Mouse (Mus musculus): ENCODE measurements at regions not wholly inside any gene's neighbourhood (a gene's known extent, or its start where the extent isn't known, plus 50 kb on each side); places are given as distances from the start of the nearest gene placed in this dataset.

- no peak for DNase-seq
These were observed 1015.9 kb downstream of the Car8 start for GRCm38 (mm10) chr4:7222922-7223321.

- DNase-seq, result no peak
These were observed 1018.4 kb downstream of the Car8 start for GRCm38 (mm10) chr4:7220426-7220825.

DNA sequence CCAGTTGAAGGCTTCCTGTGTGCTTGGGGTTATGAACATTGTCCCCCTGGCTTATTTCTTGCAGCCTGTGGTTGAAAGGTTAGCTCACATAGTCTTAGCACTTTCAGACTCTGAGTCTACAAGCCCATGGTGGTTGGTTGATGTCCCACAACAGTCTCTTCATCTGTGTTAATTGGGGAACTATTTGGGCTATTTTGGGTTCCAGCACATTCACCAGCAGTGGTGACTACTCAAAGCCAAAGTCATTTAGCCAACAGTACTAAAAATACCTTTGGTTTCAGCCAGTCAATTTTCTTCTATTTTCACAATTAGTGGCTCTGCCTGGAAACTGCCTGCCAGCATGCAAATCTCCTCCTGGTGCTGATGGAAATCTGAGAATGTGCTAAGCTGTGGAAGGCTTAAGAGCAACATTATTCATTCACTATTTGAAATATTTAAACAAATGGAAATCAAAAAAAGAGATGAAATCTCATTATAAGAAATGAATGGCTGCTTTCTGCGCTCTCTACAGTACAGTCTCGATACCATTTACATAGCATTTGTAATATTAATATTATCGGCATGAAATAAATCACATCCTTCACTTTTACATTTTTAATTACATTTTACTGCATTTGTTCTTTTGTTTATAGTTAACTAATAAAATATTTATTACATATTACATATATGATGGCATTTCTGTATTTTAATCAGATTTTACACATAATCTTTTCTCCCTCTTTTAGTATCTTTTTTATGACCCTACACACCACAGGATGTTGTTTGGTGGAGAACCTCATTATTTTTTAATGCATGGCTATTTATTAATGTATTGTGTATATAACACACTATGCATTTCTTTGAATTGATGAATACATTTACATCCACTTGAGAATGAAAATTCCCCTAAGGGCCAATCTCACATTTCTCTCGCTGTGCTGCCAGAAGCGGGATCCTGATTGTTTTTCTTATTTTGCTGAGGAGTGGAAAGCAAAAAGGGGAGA lies 1023.5 kb downstream of the Car8 start:
- DNase-seq, result no peak

DNA sequence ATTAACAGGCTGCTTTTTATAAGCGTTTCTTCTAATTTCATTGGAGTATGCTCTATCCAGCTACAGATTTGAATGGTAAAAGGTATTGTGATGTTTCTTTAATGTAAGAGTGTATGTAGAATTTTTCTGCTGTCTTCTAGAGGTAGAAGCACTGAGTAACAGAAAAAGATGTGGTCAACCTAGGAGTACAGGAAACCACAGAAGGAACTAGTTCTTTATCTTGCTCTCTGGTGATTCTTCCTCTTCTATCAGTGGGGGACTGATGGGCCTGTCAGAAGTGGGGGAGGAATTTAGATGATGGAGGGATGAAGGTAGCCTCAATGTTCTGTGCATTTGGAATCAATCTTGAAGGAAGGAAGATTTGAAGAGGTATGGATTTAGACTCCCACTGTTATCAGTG lies 1031.9 kb downstream of the Car8 start:
- no peak for DNase-seq

DNA sequence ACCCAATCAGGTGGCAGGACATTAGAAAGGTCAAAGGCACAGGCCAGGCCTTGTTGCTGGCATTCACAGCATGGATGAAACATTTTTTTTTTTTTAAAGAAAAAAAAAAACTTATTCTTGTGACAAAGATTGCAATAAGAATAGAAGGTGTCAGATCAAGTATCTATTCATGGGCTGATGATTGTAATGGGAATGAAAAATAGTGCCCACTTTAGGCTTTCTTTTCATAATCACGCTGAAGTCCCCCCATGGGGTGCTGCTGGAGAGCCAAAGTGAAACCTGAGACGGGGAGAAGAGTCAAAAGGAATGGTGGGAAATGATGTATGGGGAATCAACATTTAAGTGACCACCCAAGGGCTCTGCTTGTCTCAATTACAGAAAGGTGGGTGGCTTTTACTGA lies 1037.0 kb downstream of the Car8 start:
- DNase-seq, result no peak

DNA sequence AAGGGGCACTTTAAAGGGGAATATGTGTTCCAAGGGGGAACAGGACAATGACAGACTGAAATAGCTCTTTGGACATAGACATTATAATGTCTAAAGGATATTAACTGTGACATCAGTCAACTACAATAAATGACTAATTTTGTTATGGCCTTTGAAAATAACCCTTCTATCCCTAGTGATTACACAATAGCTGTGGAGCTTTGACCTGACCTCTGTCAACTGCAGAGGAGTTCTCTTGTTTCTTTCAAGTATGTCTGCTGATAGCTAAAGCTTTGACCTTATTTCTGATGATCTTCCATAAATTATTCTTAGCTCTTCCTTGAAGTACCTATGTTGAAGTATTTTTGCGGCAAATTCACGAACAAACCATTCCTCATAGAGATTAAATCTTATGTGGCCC lies 1038.9 kb downstream of the Car8 start:
- DNase-seq, result no peak

GRCm38 (mm10) chr4:7199052-7199451 lies 1039.8 kb downstream of the Car8 start:
- DNase-seq, result no peak

DNA sequence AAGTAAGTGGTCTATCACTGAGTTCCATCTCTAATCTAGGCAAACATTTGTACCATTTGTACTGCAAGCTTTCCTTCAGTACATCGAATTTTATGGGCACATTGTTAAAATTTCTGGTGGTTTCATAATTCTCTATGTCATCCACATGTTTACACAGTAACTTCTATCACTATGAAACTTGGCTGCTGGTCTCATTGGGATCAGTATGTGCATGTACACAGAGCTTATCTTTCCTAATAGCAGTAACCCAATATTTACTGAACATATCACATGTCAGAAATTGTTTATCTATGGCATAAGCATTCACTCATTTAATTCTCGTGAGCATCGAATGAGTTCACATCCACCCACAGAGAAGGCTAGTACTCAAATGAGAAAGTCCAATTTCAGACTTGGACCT lies 1042.3 kb downstream of the Car8 start:
- DNase-seq, result no peak

- DNase-seq, result no peak
These were observed 1043.2 kb downstream of the Car8 start for GRCm38 (mm10) chr4:7195619-7196018.

DNA sequence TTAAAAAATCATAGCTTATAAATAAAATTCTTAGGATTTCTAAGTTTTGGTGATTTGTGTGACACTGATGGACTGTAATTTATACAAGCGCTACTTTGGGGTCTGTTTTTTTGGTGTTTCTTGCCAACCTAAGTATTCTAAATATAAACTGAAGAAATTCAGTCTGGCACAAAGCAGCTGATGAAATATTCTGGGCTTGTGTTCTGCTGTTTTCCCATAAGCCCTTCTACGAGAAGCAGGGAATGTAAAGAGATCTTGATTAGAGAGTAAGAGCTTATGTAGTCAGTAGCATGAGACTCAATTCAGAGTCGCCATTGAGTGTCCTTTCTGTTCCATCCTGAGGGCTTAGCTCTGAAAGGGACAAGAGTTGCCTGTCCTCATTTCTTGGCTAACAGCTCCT lies 1046.9 kb downstream of the Car8 start:
- no peak for DNase-seq

- no peak for DNase-seq
These were observed 1047.6 kb downstream of the Car8 start for GRCm38 (mm10) chr4:7191228-7191627.

DNA sequence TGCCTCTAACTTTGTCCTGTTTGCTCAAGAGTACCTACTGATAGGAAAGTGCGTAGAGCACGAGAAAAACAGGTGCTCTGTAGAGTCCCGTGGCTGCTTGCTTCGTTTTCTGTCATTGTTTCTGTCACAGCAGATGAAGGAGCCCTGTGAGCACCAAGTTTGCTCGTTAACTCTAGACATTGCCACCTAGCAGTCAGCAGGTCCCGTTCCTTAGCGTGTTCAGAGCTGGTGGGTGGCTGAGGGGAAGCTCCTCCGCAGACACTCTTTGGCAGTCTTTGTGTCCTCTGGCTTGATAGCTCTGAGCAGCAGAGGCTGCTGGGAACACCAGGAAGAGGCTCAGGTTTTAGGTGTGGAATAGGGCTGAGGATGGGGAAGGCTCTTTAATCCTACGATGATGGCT lies 1063.8 kb downstream of the Car8 start:
- no peak for DNase-seq

DNA sequence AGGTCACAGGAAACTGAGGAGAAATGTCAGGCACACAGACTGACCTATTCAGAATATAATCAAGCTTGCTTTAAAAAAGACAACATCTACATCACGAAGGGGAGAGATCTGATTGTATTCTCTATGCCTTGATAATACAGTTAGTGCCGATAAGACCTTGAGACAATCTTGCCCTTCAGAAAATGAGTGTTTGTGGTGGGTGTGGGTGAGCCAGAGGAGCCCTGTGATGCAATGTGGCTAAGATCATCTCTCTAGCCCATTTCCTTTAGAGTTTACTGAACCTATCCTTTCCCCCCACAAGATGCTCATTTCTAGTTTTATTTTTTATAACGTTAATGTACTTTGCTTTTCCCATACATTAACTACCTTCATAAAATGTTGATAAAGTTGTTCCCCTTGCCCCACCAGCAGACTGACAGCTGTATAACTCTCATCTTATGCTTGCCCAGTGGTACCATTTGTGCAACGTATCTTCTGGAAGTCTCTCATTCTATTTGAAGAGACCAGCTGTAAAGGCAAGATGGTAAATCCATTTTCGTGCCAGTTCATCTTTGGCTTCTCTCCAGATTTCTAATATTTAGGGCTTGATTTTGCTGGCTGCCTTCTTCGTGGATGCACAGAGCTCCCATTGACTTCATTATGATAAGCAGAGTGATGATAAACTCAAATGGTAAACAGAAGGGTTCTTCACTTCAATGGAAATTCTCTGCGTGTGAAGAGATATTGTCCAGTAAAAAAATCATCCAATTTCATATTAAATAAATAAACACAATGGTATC lies 1066.1 kb downstream of the Car8 start:
- no peak for DNase-seq

DNA sequence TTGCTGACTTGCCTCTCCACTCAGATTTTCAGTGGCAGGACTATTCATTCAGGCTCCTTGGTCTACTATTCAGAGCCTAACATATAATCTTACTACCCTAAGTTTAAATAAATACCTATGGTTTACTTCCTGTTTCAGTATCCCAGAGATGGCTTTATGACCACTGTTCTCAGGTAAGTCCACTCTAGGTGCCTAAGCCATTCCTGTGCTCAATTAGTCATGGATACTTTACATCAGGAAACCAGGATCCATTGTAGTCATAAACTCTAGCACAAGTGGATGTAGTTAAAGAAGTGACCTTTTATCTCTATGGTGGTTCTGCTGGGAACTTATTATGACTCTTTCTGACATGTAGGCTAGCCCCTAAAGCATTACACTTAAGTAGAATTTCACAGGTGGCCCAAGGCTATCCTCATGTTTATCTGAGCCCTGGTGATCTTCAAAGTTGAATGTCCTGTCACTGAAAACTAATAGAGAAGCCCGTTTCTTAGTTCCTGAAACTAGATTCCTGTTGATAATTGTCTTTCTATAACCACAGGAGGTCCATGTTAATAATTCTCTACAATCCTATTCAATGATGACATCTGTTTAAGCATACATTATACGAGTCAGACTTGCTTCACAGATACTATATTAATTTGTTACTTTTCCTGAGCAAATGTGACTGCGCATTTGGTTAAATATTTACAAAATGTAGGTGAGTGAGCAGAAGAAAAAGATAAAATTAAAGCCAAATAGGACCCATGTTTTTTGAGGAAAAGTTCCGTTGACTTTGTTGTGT lies 1067.0 kb downstream of the Car8 start:
- no peak for DNase-seq

DNA sequence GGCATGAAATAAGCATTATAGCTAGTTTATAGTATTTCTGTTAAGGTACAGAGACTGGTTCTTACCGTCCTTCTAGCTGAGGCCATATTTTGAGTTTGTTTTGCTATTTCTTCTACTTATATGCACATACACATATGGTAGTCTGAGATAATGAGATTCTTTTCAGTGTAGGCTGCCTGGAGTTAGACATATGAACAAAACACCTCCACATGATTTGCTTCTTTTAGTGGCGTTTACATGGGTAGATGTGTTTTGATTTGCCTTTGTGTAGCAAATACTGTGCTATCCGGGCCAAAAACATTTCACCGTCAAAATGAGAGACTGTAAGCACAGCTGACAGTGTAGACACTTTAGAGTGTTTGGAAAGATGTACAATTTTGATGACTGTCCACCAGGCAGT lies 1077.4 kb downstream of the Car8 start:
- DNase-seq, result no peak

DNA sequence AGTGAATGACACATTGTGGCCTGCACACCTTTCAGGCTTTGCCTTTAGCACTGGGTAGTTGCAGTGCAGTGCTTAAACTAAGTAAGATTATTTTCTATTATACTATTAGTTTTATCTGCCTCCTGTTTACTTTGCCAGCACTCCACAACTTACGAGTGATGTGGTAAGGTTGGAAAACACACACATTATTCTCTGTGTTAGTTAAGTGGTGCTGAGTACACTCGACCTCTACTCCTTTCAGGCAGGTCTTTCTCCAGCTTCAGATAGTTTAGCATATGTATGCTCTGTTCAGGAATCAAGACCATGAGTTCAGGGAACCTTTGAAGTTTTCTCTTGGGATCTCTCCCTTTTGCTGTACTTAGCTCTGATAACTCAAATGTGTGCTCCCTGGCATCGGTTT lies 1081.0 kb downstream of the Car8 start:
- no peak for DNase-seq

DNA sequence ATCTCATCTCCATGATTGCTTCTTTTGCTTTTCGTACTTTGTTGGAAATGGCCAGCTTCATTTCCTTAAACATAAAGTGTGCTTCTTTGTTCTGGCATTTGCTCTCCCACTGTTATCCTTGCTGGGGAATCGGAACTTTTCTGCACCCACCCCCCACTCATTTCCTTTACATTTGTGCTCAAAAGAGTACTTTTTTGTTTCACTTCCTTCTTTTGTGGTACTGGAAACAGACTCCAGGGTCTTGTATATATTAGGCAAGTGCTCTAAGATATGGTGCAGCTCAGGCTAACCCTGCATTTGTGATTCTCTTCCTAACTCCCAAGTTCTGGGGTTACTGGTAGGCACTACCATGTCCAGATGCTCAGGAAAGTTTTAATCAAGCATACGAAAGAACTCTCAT lies 1084.6 kb downstream of the Car8 start:
- no peak for DNase-seq

DNA sequence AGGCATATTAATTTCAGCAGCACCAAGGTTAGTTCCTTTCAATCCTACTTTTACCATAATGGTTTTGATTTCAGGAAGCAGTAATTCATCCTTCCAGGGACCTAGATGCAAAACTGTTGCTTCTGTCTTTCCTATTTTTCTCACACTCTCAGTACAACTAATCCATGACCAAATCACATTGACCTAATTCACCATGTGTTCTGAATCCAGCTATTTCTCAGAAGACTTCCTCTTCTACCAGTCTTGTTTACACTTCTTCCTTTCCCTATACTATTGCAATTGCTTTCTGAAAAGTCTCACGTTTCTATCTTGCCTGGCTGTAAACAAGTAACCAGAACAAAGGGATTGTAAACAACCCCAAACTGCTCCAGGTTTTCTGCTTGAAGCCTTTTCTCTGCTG lies 1085.0 kb downstream of the Car8 start:
- no peak for DNase-seq

DNA sequence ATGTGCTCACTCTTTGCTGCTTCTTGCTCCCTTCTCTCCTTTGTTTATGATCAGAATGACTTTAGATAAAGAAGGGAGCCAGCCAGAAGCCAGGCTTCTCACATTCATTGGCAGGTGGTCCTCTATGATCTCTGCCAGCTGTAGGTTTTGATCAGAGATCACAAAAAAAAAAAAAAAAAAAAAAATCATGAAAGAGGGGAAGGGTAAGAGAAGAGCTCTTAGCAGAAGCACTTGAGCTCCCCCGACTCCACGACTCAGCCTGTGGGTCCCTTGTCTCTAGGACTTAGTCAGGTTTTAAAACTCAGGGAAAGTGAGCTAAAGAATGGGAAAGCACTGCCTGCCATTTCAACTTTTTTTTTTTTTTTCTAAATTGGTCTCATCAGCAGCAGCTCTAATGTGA lies 1093.1 kb downstream of the Car8 start:
- DNase-seq, result no peak

GRCm38 (mm10) chr4:7144215-7144614 lies 1094.6 kb downstream of the Car8 start:
- no peak for DNase-seq

- no peak for DNase-seq
These were observed 1095.2 kb downstream of the Car8 start for GRCm38 (mm10) chr4:7143676-7144075.

DNA sequence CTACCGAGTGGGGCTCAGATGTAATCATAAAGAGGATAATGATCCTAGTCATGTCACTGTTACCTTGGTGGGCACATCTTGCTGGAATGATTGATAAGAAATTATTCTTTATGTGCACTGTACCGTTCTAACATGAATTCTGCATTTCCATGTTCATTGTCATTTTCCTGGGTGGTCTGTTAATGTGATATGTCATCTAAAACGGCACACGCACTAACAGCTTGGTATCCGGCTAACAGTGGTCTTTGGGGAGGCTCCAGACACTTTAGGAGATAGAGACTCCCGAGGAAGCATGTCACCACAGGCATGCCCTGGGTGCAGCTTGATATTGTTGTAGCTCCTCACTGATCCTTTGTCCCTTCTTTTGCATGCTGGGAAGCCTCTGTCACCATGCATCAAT lies 1096.1 kb downstream of the Car8 start:
- DNase-seq, result no peak

- DNase-seq, result no peak
These were observed 1126.7 kb downstream of the Car8 start for GRCm38 (mm10) chr4:7112159-7112558.
